In the genomic region with DNA sequence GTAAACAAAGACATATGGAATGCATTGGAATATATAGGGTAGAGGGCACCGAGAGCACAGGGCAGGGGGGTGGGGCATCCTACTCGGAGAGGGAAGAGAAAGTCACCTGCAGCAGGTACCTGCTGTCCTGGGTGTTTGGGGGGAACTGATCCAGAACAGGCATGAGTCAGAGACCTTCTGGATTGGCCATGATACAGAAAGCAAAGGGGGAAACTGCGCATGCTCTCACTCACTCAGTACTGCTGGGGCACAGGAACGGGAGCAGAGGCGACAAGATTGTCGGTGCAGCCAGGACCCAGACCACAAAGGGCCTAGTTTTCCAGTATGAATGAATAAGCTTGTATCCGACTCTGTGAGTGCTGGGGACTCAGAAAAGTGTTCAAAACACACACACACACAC, we compare ENCODE assay signal across 14 mouse cellular contexts. TPM values are rescaled to one million over a fixed set of nuclear protein-coding genes. Genes with fewer than 3 reads are reported as not detected.
DNase-seq lines count a peak whose midpoint lies in the region; ATAC-seq and TF ChIP-seq lines count a peak whose summit lies in the region.
"Had no signal": no experiment of that assay in that cellular context is flagged by ENCODE, and none has a peak within 500 bp of the region (broad histone marks: within the 10 kb centered on the region; RNA-seq: fewer than 3 reads in every experiment).

No protein-coding gene starts in this region.

- no peak overlapping the region for H3K4me3 ChIP-seq in heart, embryonic 12.5 days
- no peak overlapping the region for H3K4me3 ChIP-seq in lung, embryonic 15.5 days
- H3K4me3 ChIP-seq in embryonic facial prominence, embryonic 13.5 days = no peak overlapping the region
- no peak overlapping the region for H3K4me3 ChIP-seq in thymus, adult 2 months (ENCODE audit: control insufficient read depth, insufficient read depth, low read length)
- H3K4me3 ChIP-seq: forebrain, embryonic 15.5 days; hindbrain, embryonic 12.5 days; midbrain, embryonic 13.5 days had no signal

- intact Hi-C loops in heart, postnatal 25 days (cut with DNase I) = no loop called here

- peak; percentile 22; the same call in 1 of the 2 replicates for ATAC-seq in heart, embryonic 12.5 days (ENCODE audit: insufficient number of reproducible peaks, low FRiP score)
- ATAC-seq in lung, embryonic 15.5 days (ENCODE audit: borderline replicate concordance, extremely low read depth, low FRiP score, low TSS enrichment) = 0 out of 2 replicates have a peak, but pooled peaks have one; percentile 11
- no peak for ATAC-seq in embryonic facial prominence, embryonic 13.5 days (ENCODE audit: insufficient number of reproducible peaks, insufficient read depth, low FRiP score, low TSS enrichment, low read depth)
- ATAC-seq: forebrain, embryonic 15.5 days; midbrain, embryonic 13.5 days had no signal

- no peak overlapping the region for H3K9ac ChIP-seq in heart, embryonic 12.5 days
- no peak overlapping the region for H3K9ac ChIP-seq in lung, embryonic 15.5 days
- H3K9ac ChIP-seq in embryonic facial prominence, embryonic 13.5 days = no peak overlapping the region
- H3K9ac ChIP-seq: forebrain, embryonic 15.5 days; hindbrain, embryonic 12.5 days; liver, embryonic 14.5 days; midbrain, embryonic 13.5 days had no signal

- no peak for TF ChIP-seq POLR2A in thymus, adult 2 months (IDR thresholded peaks at IDR 0.05; ENCODE audit: control insufficient read depth, extremely low read depth, insufficient read depth, low read length, poor library complexity)

- peak overlapping the region; percentile 39; the same call in 1 of the 2 replicates for H3K4me2 ChIP-seq in heart, embryonic 12.5 days
- no peak overlapping the region for H3K4me2 ChIP-seq in lung, embryonic 15.5 days
- H3K4me2 ChIP-seq in embryonic facial prominence, embryonic 13.5 days = peak overlapping the region; percentile 22; the same call in 1 of the 2 replicates
- H3K4me2 ChIP-seq: forebrain, embryonic 15.5 days; hindbrain, embryonic 12.5 days; midbrain, embryonic 13.5 days had no signal

- no peak for TF ChIP-seq CTCF in thymus, adult 2 months (IDR thresholded peaks at IDR 0.05; ENCODE audit: borderline replicate concordance, control insufficient read depth, extremely low read depth, insufficient read depth, low read length, poor library complexity)

- 59% methylated on average over 7 of the region's 7 CpGs for WGBS in heart, embryonic 12.5 days
- WGBS in lung, embryonic 15.5 days = 45% methylated on average over 7 of the region's 7 CpGs
- WGBS in embryonic facial prominence, embryonic 13.5 days = 31% methylated on average over 7 of the region's 7 CpGs
- 80% methylated on average over 7 of the region's 7 CpGs for WGBS in thymus, adult 2 months

- peak overlapping the region; percentile 16; the same call in 1 of the 2 replicates for H3K27ac ChIP-seq in heart, embryonic 12.5 days (ENCODE audit: poor library complexity, severe bottlenecking)
- H3K27ac ChIP-seq in lung, embryonic 15.5 days = 0 out of 2 replicates have a peak overlapping the region, but pooled peaks have one; percentile 5
- 0 out of 2 replicates have a peak overlapping the region, but pooled peaks have one; percentile 57 for H3K27ac ChIP-seq in embryonic facial prominence, embryonic 13.5 days
- H3K27ac ChIP-seq in thymus, adult 2 months (ENCODE audit: control insufficient read depth, insufficient read depth, low read length) = no peak overlapping the region
- H3K27ac ChIP-seq: forebrain, embryonic 15.5 days; hindbrain, embryonic 12.5 days; liver, embryonic 14.5 days; midbrain, embryonic 13.5 days had no signal

- H3K4me1 ChIP-seq in heart, embryonic 12.5 days (replicated peaks) = peaks cover 13% of the 10 kb centered on the region
- H3K4me1 ChIP-seq in lung, embryonic 15.5 days = peaks cover 14% of the 10 kb centered on the region
- peaks cover 15% of the 10 kb centered on the region for H3K4me1 ChIP-seq in embryonic facial prominence, embryonic 13.5 days
- no peaks in the 10 kb centered on the region for H3K4me1 ChIP-seq in thymus, adult 2 months (replicated peaks; ENCODE audit: control insufficient read depth, insufficient read depth, low read length)
- H3K4me1 ChIP-seq: hindbrain, embryonic 12.5 days had no signal

- no peaks in the 10 kb centered on the region for H3K27me3 ChIP-seq in heart, embryonic 12.5 days (replicated peaks)
- no peaks in the 10 kb centered on the region for H3K27me3 ChIP-seq in lung, embryonic 15.5 days
- H3K27me3 ChIP-seq in embryonic facial prominence, embryonic 13.5 days = no peaks in the 10 kb centered on the region
- no peaks in the 10 kb centered on the region for H3K27me3 ChIP-seq in splenic B cell, adult 2 months (ENCODE audit: control insufficient read depth, insufficient read depth, low read length, poor library complexity, severe bottlenecking)
- H3K27me3 ChIP-seq in thymus, adult 2 months (ENCODE audit: control insufficient read depth, insufficient read depth, low read length) = no peaks in the 10 kb centered on the region
- H3K27me3 ChIP-seq: forebrain, embryonic 15.5 days; hindbrain, embryonic 12.5 days; midbrain, embryonic 13.5 days had no signal

- H3K9me3 ChIP-seq in heart, embryonic 12.5 days (replicated peaks) = no peaks in the 10 kb centered on the region
- H3K9me3 ChIP-seq in lung, embryonic 15.5 days = no peaks in the 10 kb centered on the region
- H3K9me3 ChIP-seq in embryonic facial prominence, embryonic 13.5 days = no peaks in the 10 kb centered on the region
- H3K9me3 ChIP-seq: forebrain, embryonic 15.5 days; hindbrain, embryonic 12.5 days; midbrain, embryonic 13.5 days had no signal

- no peak for DNase-seq in heart, postnatal 25 days (ENCODE audit: low spot score)
- DNase-seq in lung, postnatal 36 days = no peak
- DNase-seq in splenic B cell, adult 2 months (ENCODE audit: low read depth, low spot score) = peak; percentile 35
- DNase-seq in frontal cortex, postnatal 36 days (ENCODE audit: low spot score in 2 of 2) = no peak
- no peak for DNase-seq in thymus, adult 2 months
- DNase-seq: adrenal gland, adult 2 months; thymus, postnatal 25 days had no signal

- no peaks in the 10 kb centered on the region for H3K36me3 ChIP-seq in heart, embryonic 12.5 days
- no peaks in the 10 kb centered on the region for H3K36me3 ChIP-seq in lung, embryonic 15.5 days
- no peaks in the 10 kb centered on the region for H3K36me3 ChIP-seq in embryonic facial prominence, embryonic 13.5 days
- H3K36me3 ChIP-seq in splenic B cell, adult 2 months (ENCODE audit: control insufficient read depth, insufficient read depth, low read length, poor library complexity, severe bottlenecking) = no peaks in the 10 kb centered on the region
- H3K36me3 ChIP-seq in thymus, adult 2 months (ENCODE audit: control insufficient read depth, insufficient read depth, low read length) = no peaks in the 10 kb centered on the region
- H3K36me3 ChIP-seq: forebrain, embryonic 15.5 days; hindbrain, embryonic 12.5 days; midbrain, embryonic 13.5 days had no signal

RNA-seq across cellular contexts. Expression of gene Elk3, which starts 36.5 kb away (rescaled TPM):
- 36.8 and 41.0 TPM in 2 replicates for polyA plus RNA-seq in heart, embryonic 12.5 days (2016; fragmentation: Nextera tagmentation; extraction: Ambion mirVana)
- total RNA-seq in heart, postnatal 25 days (2021) = 10 to 100 TPM; 45.1 to 48.7 TPM
- 51.9 and 52.3 TPM in 2 replicates for polyA plus RNA-seq in lung, embryonic 15.5 days (2015; fragmentation: Nextera tagmentation; extraction: Ambion mirVana)
- 33.9 and 40.0 TPM in 2 replicates for polyA plus RNA-seq in embryonic facial prominence, embryonic 13.5 days (2015; fragmentation: Nextera tagmentation; extraction: Ambion mirVana)
- 47.2 and 62.7 TPM in 2 replicates for polyA plus RNA-seq in thymus, adult 2 months (2012; rRNA removed)
